Mouse (Mus musculus) stomach, embryonic 15.5 days (tissue): Measurements from ENCODE around the gene Bcl2l12. TPM values are rescaled to one million over a fixed set of nuclear protein-coding genes. Genes with fewer than 3 reads are reported as not detected.
"Not testable (repeated sequence)": the region's sequence is repeated elsewhere in the genome, so short reads cannot be mapped to it uniquely, and the experiment has no call there.

Source experiments
- ATAC-seq: fragments of 200-750 bp; cut with Nextera tagmentation; 2 replicates; pipeline ENCODE4 v1.8.0; 2017; ENCODE audit warnings: low read depth, moderate number of reproducible peaks, moderate TSS enrichment; ENCODE audit not compliant: insufficient read depth, low FRiP score
- H3K27ac ChIP-seq: fragments of 300-500 bp; sonication (generic); 2 replicates; pipeline ENCODE4 v1.5.1; 2015; ENCODE audit warnings: mild to moderate bottlenecking, inconsistent platforms
- H3K27me3 ChIP-seq: fragments of 300-500 bp; sonication (generic); replicated peaks from 2 replicates; pipeline ENCODE4 v1.6.1; 2015; ENCODE audit warnings: inconsistent platforms
- H3K36me3 ChIP-seq: fragments of 300-500 bp; sonication (generic); 2 replicates; pipeline ENCODE4 v1.6.1; 2015; ENCODE audit warnings: inconsistent platforms
- H3K4me1 ChIP-seq: fragments of 300-500 bp; sonication (generic); 2 replicates; pipeline ENCODE4 v1.6.1; 2015; ENCODE audit warnings: inconsistent platforms
- H3K4me2 ChIP-seq: fragments of 300-500 bp; sonication (generic); 2 replicates; pipeline ENCODE4 v1.6.1; 2015; ENCODE audit warnings: mild to moderate bottlenecking, inconsistent platforms
- H3K4me3 ChIP-seq: fragments of 300-500 bp; sonication (generic); replicated peaks from 2 replicates; pipeline ENCODE4 v1.5.1; 2015; ENCODE audit warnings: inconsistent platforms
- H3K9ac ChIP-seq: fragments of 300-500 bp; sonication (generic); 2 replicates; pipeline ENCODE4 v1.6.1; 2015; ENCODE audit warnings: inconsistent platforms
- H3K9me3 ChIP-seq: fragments of 300-500 bp; sonication (generic); 2 replicates; pipeline ENCODE4 v1.6.1; 2016; ENCODE audit warnings: inconsistent platforms
- WGBS: fragments of 180-500 bp; shearing (Covaris S2); methylation state at CpG from one replicate; pipeline ENCODE4 v1.1.7; 2015; 5-methylcytosine and 5-hydroxymethylcytosine counted together
- polyA plus RNA-seq: library from polyadenylated mRNA; unstranded; fragments of >200 nt; fragmentation: Nextera tagmentation; extraction: Ambion mirVana; gene quantifications from 2 replicates; pipeline ENCODE4 v1.2.1, GENCODE M21; 2015

Bcl2l12 gene
- polyA plus RNA-seq, 1 experiment from 2014 or later: 47.3 TPM

DNA sequence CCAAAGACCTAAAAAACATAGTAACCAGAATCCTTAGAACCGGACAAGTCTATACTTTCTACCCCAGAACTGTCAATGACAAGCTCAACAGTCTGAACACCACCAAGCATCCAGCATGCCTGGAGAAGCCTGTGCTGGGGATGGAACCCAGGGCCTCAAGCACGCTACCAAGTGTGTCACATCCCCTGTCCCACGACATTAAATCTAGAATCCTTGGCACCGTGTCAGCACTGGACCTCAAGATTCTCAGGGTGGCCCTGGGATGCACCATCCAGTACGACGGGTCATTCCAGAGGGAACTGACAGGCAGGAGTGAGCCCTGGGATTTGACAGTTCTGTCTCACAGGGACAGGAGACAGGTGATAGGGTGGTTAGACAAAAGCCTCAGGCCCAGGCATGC is 31.5 kb upstream of the Bcl2l12 start:
- H3K9ac ChIP-seq: no peak overlapping the region
- H3K4me2 ChIP-seq: no peak overlapping the region
- H3K27ac ChIP-seq: no peak overlapping the region
- H3K27me3 ChIP-seq: no peaks in the 10 kb centered on the region
- peaks cover under 1% of the 10 kb centered on the region; the same call in 1 of the 2 replicates for H3K4me1 ChIP-seq
- H3K9me3 ChIP-seq: no peaks in the 10 kb centered on the region
- peaks cover 74% of the 10 kb centered on the region for H3K36me3 ChIP-seq
- H3K4me3 ChIP-seq: no peak overlapping the region
- WGBS: 92% methylated on average over 6 of the region's 6 CpGs
- no peak for ATAC-seq

DNA sequence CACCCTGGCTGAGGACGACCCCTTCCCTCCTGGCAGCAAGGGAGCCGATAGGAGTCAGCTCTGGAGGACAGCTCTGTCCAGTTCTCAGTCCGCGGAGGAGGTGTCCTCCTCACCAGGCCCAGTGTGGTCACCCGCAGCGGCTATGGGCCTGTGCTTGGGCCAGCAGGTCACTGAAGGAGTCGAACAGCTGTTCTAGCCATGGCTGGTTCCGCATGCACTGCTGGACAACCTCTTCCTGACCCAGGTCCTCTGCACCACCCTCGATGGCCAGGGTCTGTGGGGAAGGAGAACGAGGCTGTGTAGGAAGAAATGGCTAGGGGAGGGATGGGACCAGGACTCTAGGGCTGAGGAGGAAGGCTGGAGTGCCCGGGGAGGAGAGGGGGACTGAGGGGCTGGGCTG is 29.8 kb upstream of the Bcl2l12 start:
- Histone ChIP-seq H3K36me3 (peaks cover 58% of the 10 kb centered on the region), H3K4me3 (no peak overlapping the region)
- ATAC-seq: no peak

GRCm38 (mm10) chr7:45027761-45028160 is 29.2 kb upstream of the Bcl2l12 start:
- ATAC-seq: no peak
- Histone ChIP-seq H3K9me3 (no peaks in the 10 kb centered on the region), H3K4me3 (no peak overlapping the region), H3K9ac (no peak overlapping the region), H3K4me1 (peaks cover 5% of the 10 kb centered on the region; the same call in 1 of the 2 replicates), H3K27me3 (no peaks in the 10 kb centered on the region), H3K4me2 (no peak overlapping the region), H3K36me3 (peaks cover 54% of the 10 kb centered on the region), H3K27ac (no peak overlapping the region)
- WGBS: 82% methylated on average over 9 of the region's 9 CpGs

More for the DNA sequence above, 29.8 kb upstream of the Bcl2l12 start:
- Histone ChIP-seq H3K9me3 (no peaks in the 10 kb centered on the region), H3K4me1 (peaks cover 5% of the 10 kb centered on the region; the same call in 1 of the 2 replicates), H3K27ac (no peak overlapping the region), H3K27me3 (no peaks in the 10 kb centered on the region), H3K9ac (no peak overlapping the region), H3K4me2 (no peak overlapping the region)
- WGBS: 86% methylated on average over 11 of the region's 11 CpGs

DNA sequence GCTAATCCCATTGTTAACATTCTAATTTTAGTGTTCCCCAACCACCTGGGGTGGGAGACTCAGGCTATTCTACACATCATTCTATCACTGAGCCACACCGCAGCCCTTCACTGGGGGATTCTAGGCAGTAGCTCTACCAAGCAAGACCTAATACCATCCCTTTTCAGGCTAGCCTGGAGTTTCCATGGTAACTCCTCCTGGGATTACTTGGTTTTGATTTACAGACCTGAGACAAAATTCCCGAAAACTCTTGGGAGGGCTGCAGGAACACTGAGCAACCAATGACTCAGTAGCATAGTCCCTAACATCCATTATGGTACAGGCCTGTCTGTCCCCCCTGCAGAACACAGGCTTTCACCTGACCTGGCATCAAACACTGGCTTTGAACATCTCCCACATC is 27.7 kb upstream of the Bcl2l12 start:
- 63% methylated on average over 2 of the region's 2 CpGs for WGBS
- no peak overlapping the region; the same call in 1 of the 2 replicates for H3K27ac ChIP-seq
- H3K4me3 ChIP-seq: no peak overlapping the region

GRCm38 (mm10) chr7:45025601-45026220 is 27.2 kb upstream of the Bcl2l12 start:
- no peaks in the 10 kb centered on the region for H3K27me3 ChIP-seq
- no peak overlapping the region for H3K4me2 ChIP-seq
- WGBS: 66% methylated on average over 8 of the region's 8 CpGs
- peaks cover 35% of the 10 kb centered on the region for H3K36me3 ChIP-seq
- no peak overlapping the region for H3K4me3 ChIP-seq
- no peak overlapping the region for H3K9ac ChIP-seq
- peaks cover 8% of the 10 kb centered on the region; the same call in 1 of the 2 replicates for H3K4me1 ChIP-seq
- H3K9me3 ChIP-seq: no peaks in the 10 kb centered on the region
- peak overlapping the region; percentile 12; the same call in 1 of the 2 replicates for H3K27ac ChIP-seq
- no peak for ATAC-seq

More for the DNA sequence above, 27.7 kb upstream of the Bcl2l12 start:
- H3K4me2 ChIP-seq: no peak overlapping the region
- H3K9me3 ChIP-seq: no peaks in the 10 kb centered on the region
- no peak overlapping the region for H3K9ac ChIP-seq
- peaks cover 41% of the 10 kb centered on the region for H3K36me3 ChIP-seq
- ATAC-seq: no peak
- H3K4me1 ChIP-seq: peaks cover 5% of the 10 kb centered on the region; the same call in 1 of the 2 replicates
- no peaks in the 10 kb centered on the region for H3K27me3 ChIP-seq

- Histone ChIP-seq H3K27me3 (no peaks in the 10 kb centered on the region), H3K36me3 (peaks cover 24% of the 10 kb centered on the region), H3K4me3 (no peak overlapping the region), H3K4me2 (no peak overlapping the region), H3K4me1 (peaks cover 9% of the 10 kb centered on the region; the same call in 1 of the 2 replicates), H3K9ac (no peak overlapping the region), H3K27ac (no peak overlapping the region), H3K9me3 (no peaks in the 10 kb centered on the region)
- no peak for ATAC-seq
- WGBS: 82% methylated on average over 15 of the region's 15 CpGs
Measured at GRCm38 (mm10) chr7:45024281-45025248, 26.1 kb upstream of the Bcl2l12 start.

GRCm38 (mm10) chr7:45023711-45024110 is 25.2 kb upstream of the Bcl2l12 start:
- 77% methylated on average over 5 of the region's 5 CpGs for WGBS
- H3K9me3 ChIP-seq: not testable (repeated sequence)

DNA sequence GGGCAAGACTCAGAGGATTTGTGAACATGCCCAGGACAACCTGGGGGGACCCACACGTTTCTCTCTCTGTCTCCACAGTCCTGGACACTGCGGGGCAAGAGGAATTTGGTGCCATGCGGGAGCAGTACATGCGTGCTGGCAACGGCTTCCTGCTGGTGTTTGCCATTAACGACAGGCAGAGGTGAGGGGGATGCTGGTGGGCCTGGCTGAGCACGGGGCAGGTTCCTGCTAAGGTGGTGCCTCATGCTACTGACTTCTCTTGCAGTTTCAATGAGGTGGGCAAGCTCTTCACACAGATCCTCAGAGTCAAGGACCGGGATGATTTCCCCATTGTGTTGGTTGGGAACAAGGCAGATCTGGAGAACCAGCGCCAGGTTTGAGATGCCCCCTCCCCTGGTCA is 21.7 kb upstream of the Bcl2l12 start:
- Histone ChIP-seq H3K36me3 (no peaks in the 10 kb centered on the region), H3K4me2 (no peak overlapping the region), H3K9ac (no peak overlapping the region), H3K4me3 (no peak overlapping the region), H3K4me1 (peaks cover 18% of the 10 kb centered on the region), H3K27me3 (no peaks in the 10 kb centered on the region), H3K27ac (no peak overlapping the region), H3K9me3 (no peaks in the 10 kb centered on the region)
- ATAC-seq: no peak
- WGBS: 70% methylated on average over 9 of the region's 9 CpGs

More at GRCm38 (mm10) chr7:45023711-45024110, 25.2 kb upstream of the Bcl2l12 start:
- H3K27me3 ChIP-seq, H3K4me2 ChIP-seq, H3K9ac ChIP-seq, H3K4me3 ChIP-seq, H3K27ac ChIP-seq, ATAC-seq: not testable (repeated sequence)
- Histone ChIP-seq H3K4me1 (peaks cover 17% of the 10 kb centered on the region), H3K36me3 (peaks cover 17% of the 10 kb centered on the region)

- WGBS: 35% methylated on average over 8 of the region's 8 CpGs
- Histone ChIP-seq H3K4me2 (peak overlapping the region; percentile 90), H3K4me1 (peaks cover 22% of the 10 kb centered on the region), H3K9ac (no peak overlapping the region; the same call in 1 of the 2 replicates), H3K36me3 (no peaks in the 10 kb centered on the region), H3K27ac (peak overlapping the region; percentile 100), H3K27me3 (no peaks in the 10 kb centered on the region), H3K4me3 (peak overlapping the region; percentile 87), H3K9me3 (no peaks in the 10 kb centered on the region)
- ATAC-seq: no peak
Measured at GRCm38 (mm10) chr7:45019031-45019571, 20.6 kb upstream of the Bcl2l12 start.

GRCm38 (mm10) chr7:45017242-45018061 is 18.9 kb upstream of the Bcl2l12 start, which contains the start of gene Rras:
TSS of gene Rras (plus strand) at chr7:45017961.
- Histone ChIP-seq H3K27me3 (no peaks in the 10 kb centered on the region), H3K27ac (peak within 1 kb of the TSS; percentile 100), H3K36me3 (peaks cover 11% of the 10 kb centered on the region; the same call in 1 of the 2 replicates), H3K4me1 (peaks cover 30% of the 10 kb centered on the region), H3K9ac (peak within 1 kb of the TSS; percentile 60), H3K9me3 (no peaks in the 10 kb centered on the region), H3K4me2 (peak within 1 kb of the TSS; percentile 90), H3K4me3 (peak within 1 kb of the TSS; percentile 87)
- peak; percentile 91 for ATAC-seq
- WGBS: under 1% methylated on average over 36 of the region's 36 CpGs

- no peak for ATAC-seq
- H3K4me1 ChIP-seq: peaks cover 30% of the 10 kb centered on the region
- peaks cover 18% of the 10 kb centered on the region; the same call in 1 of the 2 replicates for H3K36me3 ChIP-seq
- no peaks in the 10 kb centered on the region for H3K27me3 ChIP-seq
- H3K4me3 ChIP-seq: peak overlapping the region; percentile 87
- peak overlapping the region; percentile 90 for H3K4me2 ChIP-seq
- H3K9me3 ChIP-seq: no peaks in the 10 kb centered on the region
- WGBS: 3% methylated on average over 4 of the region's 4 CpGs
- peak overlapping the region; percentile 37; the same call in 1 of the 2 replicates for H3K9ac ChIP-seq
- H3K27ac ChIP-seq: peak overlapping the region; percentile 100
Measured at GRCm38 (mm10) chr7:45016761-45017160, 18.2 kb upstream of the Bcl2l12 start.
